Mouse (Mus musculus) embryonic facial prominence, embryonic 14.5 days (tissue): ENCODE measurements at regions not wholly inside any gene's neighbourhood (a gene's known extent, or its start where the extent isn't known, plus 50 kb on each side); places are given as distances from the start of the nearest gene placed in this dataset.

Source experiments
- ATAC-seq: fragments of 200-750 bp; cut with Nextera tagmentation; 2 replicates; pipeline ENCODE4 v1.8.0; 2017; ENCODE audit warnings: low read depth, moderate number of reproducible peaks, moderate TSS enrichment
- DNase-seq: peaks from one replicate; pipeline ENCODE4 v3.0.0-alpha.2; 2015; ENCODE audit warnings: low spot score
- H3K27ac ChIP-seq: fragments of 300-500 bp; sonication (generic); replicated peaks from 2 replicates; pipeline ENCODE4 v1.5.1; 2014; ENCODE audit warnings: low read depth, mild to moderate bottlenecking, low read length, moderate library complexity
- H3K27me3 ChIP-seq: fragments of 300-500 bp; sonication (generic); replicated peaks from 2 replicates; pipeline ENCODE4 v1.6.1; 2014; ENCODE audit warnings: low read length; ENCODE audit not compliant: control insufficient read depth, insufficient read depth
- H3K36me3 ChIP-seq: fragments of 300-500 bp; sonication (generic); 2 replicates; pipeline ENCODE4 v1.6.1; 2014; ENCODE audit warnings: low read length, mixed read lengths; ENCODE audit not compliant: control insufficient read depth, insufficient read depth
- H3K4me1 ChIP-seq: fragments of 300-500 bp; sonication (generic); 2 replicates; pipeline ENCODE4 v1.6.1; 2014; ENCODE audit warnings: antibody characterized with exemption, low read length; ENCODE audit not compliant: control insufficient read depth, insufficient read depth
- H3K4me2 ChIP-seq: fragments of 300-500 bp; sonication (generic); 2 replicates; pipeline ENCODE4 v1.6.1; 2014; ENCODE audit warnings: low read depth, mild to moderate bottlenecking, low read length, moderate library complexity, mixed read lengths
- H3K4me3 ChIP-seq: fragments of 300-500 bp; sonication (generic); 2 replicates; pipeline ENCODE4 v1.5.1; 2014; ENCODE audit warnings: low read depth, mild to moderate bottlenecking, low read length
- H3K9ac ChIP-seq: fragments of 300-500 bp; sonication (generic); 2 replicates; pipeline ENCODE4 v1.6.1; 2014; ENCODE audit warnings: low read depth, mild to moderate bottlenecking, low read length, moderate library complexity, mixed read lengths
- H3K9me3 ChIP-seq: fragments of 300-500 bp; sonication (generic); 2 replicates; pipeline ENCODE4 v1.6.1; 2016; ENCODE audit warnings: low read length; ENCODE audit not compliant: control insufficient read depth
- WGBS: fragments of 180-500 bp; shearing (Covaris S2); extraction: QIAGEN DNeasy Blood & Tissue Kit; methylation state at CpG from one replicate; pipeline ENCODE4 v1.1.7; 2014; 5-methylcytosine and 5-hydroxymethylcytosine counted together

GRCm38 (mm10) chr4:52341245-52341644 lies 97.8 kb upstream of the Smc2 start:
- no peaks in the 10 kb centered on the region for H3K9me3 ChIP-seq
- no peak overlapping the region for H3K27ac ChIP-seq
- H3K4me3 ChIP-seq = no peak overlapping the region
- ATAC-seq (no peak), DNase-seq (no peak)
- H3K9ac ChIP-seq = no peak overlapping the region
- no peaks in the 10 kb centered on the region for H3K27me3 ChIP-seq
- no peak overlapping the region for H3K4me2 ChIP-seq
- H3K36me3 ChIP-seq = no peaks in the 10 kb centered on the region
- no peaks in the 10 kb centered on the region for H3K4me1 ChIP-seq

DNA sequence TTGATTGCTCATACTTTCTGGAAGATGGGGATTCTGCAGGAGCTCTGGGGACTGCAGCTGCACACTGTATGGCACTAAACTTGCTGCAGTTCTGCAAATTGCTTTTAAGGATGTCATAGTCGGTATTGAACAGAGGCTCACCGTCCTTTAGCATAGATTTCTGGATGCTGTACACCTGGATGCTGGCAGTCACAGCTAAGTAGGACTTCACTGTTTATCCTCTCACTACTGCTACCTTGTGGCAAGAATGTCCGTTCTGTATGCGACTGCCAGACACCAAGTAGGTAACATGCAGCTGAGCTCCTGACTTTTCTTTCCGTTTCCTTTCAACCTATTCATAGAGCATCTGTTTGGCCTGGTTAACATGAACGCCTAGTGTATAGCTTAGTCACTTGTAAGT lies 77.3 kb upstream of the Smc2 start:
- Histone ChIP-seq H3K36me3 (no peaks in the 10 kb centered on the region), H3K27ac (no peak overlapping the region), H3K27me3 (no peaks in the 10 kb centered on the region), H3K4me3 (no peak overlapping the region), H3K4me1 (no peaks in the 10 kb centered on the region), H3K4me2 (no peak overlapping the region), H3K9me3 (no peaks in the 10 kb centered on the region), H3K9ac (no peak overlapping the region)
- 50% methylated on average over 6 of the region's 6 CpGs for WGBS
- ATAC-seq (no peak), DNase-seq (peak; percentile 2)

GRCm38 (mm10) chr4:52365866-52366265 lies 73.2 kb upstream of the Smc2 start:
- no peaks in the 10 kb centered on the region for H3K9me3 ChIP-seq
- H3K4me1 ChIP-seq = no peaks in the 10 kb centered on the region
- no peaks in the 10 kb centered on the region for H3K27me3 ChIP-seq
- H3K27ac ChIP-seq = no peak overlapping the region
- 75% methylated on average over 4 of the region's 4 CpGs for WGBS
- no peaks in the 10 kb centered on the region for H3K36me3 ChIP-seq
- no peak overlapping the region for H3K9ac ChIP-seq
- no peak overlapping the region for H3K4me3 ChIP-seq
- no peak overlapping the region for H3K4me2 ChIP-seq
- DNase-seq (no peak), ATAC-seq (no peak)

DNA sequence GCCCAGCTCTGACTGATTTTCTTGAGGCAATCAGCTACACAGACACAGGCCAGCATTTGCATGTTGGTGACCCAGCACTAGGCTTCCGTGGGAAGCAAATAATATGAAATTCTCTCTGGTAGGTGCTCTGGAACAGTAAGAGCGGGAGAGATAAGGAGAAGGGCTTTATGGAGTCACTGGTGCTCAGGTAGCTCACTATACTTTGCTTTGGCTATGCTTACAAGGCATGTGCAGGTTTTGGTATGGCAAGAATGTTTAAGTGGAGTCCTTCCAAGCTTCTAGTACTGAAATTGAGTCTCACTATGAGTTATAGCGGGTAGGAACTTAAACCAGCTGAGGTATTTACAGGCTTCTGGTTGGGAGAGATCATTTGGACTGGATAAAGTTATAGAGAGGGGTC lies 70.5 kb upstream of the Smc2 start:
- Histone ChIP-seq H3K4me2 (no peak overlapping the region), H3K36me3 (no peaks in the 10 kb centered on the region), H3K4me1 (no peaks in the 10 kb centered on the region), H3K9ac (no peak overlapping the region), H3K9me3 (no peaks in the 10 kb centered on the region), H3K27ac (no peak overlapping the region), H3K4me3 (no peak overlapping the region), H3K27me3 (no peaks in the 10 kb centered on the region)
- ATAC-seq = no peak
- WGBS = 91% methylated on average over 3 of the region's 3 CpGs
- DNase-seq = no peak
